Mouse (Mus musculus) hindbrain, postnatal 0 days (tissue): ENCODE data around the gene R3hcc1l. TPM values are rescaled to one million over a fixed set of nuclear protein-coding genes. Genes with fewer than 3 reads are reported as not detected.
A peak's percentile ranks its signal among the peaks of the same experiment; 100 is the strongest.

Source experiments
- ATAC-seq: fragments of 200-750 bp; cut with Nextera tagmentation; 2 replicates; pipeline ENCODE4 v1.8.0; 2017; ENCODE audit warnings: mild to moderate bottlenecking, moderate TSS enrichment, moderate library complexity
- DNase-seq: peaks from one replicate; pipeline ENCODE4 v3.0.0-alpha.2; 2015; ENCODE audit warnings: low spot score
- H3K27ac ChIP-seq: fragments of 300-500 bp; sonication (generic); 2 replicates; pipeline ENCODE4 v1.5.1; 2014; ENCODE audit warnings: mild to moderate bottlenecking
- H3K27me3 ChIP-seq: fragments of 300-500 bp; sonication (generic); 2 replicates; pipeline ENCODE4 v1.6.1; 2014; ENCODE audit warnings: low read length, mixed read lengths; ENCODE audit not compliant: insufficient read depth
- H3K36me3 ChIP-seq: fragments of 300-500 bp; sonication (generic); 2 replicates; pipeline ENCODE4 v1.6.1; 2014; ENCODE audit warnings: low read length, mixed read lengths; ENCODE audit not compliant: insufficient read depth
- H3K4me1 ChIP-seq: fragments of 300-500 bp; sonication (generic); 2 replicates; pipeline ENCODE4 v1.6.1; 2014; ENCODE audit warnings: antibody characterized with exemption, low read length, mixed read lengths; ENCODE audit not compliant: insufficient read depth
- H3K4me2 ChIP-seq: fragments of 300-500 bp; sonication (generic); 2 replicates; pipeline ENCODE4 v1.6.1; 2014; ENCODE audit warnings: low read depth, mild to moderate bottlenecking, low read length, moderate library complexity, mixed read lengths
- H3K4me3 ChIP-seq: fragments of 300-500 bp; sonication (generic); 2 replicates; pipeline ENCODE4 v1.5.1; 2014; ENCODE audit warnings: low read length
- H3K9ac ChIP-seq: fragments of 300-500 bp; sonication (generic); replicated peaks from 2 replicates; pipeline ENCODE4 v1.6.1; 2014; ENCODE audit warnings: mild to moderate bottlenecking, low read length, moderate library complexity, mixed read lengths
- H3K9me3 ChIP-seq: fragments of 300-500 bp; sonication (generic); 2 replicates; pipeline ENCODE4 v1.6.1; 2016; ENCODE audit warnings: low read length, mixed read lengths
- CTCF ChIP-seq: IDR thresholded peaks from 2 replicates; pipeline ENCODE4 v1.5.1; 2016; ENCODE audit warnings: antibody characterized with exemption, control low read depth, low read depth
- WGBS: fragments of 180-500 bp; shearing (Covaris S2); extraction: QIAGEN DNeasy Blood & Tissue Kit; methylation state at CpG from one replicate; pipeline ENCODE4 v1.1.7; 2014; 5-methylcytosine and 5-hydroxymethylcytosine counted together
- polyA plus RNA-seq: library from polyadenylated mRNA; unstranded; fragments of >200 nt; fragmentation: Nextera tagmentation; extraction: Ambion mirVana; gene quantifications from 2 replicates; pipeline ENCODE4 v1.2.1, GENCODE M21; 2015
- total RNA-seq: library from RNA; depleted of rRNA; stranded (reverse); fragments of >200 nt; gene quantifications from 2 replicates; pipeline ENCODE4 v1.2.3, GENCODE M21; 2014

The R3hcc1l gene
- total and polyA plus RNA-seq, 2 experiments from 2014 or later, result 7.2 to 8.8 TPM

DNA sequence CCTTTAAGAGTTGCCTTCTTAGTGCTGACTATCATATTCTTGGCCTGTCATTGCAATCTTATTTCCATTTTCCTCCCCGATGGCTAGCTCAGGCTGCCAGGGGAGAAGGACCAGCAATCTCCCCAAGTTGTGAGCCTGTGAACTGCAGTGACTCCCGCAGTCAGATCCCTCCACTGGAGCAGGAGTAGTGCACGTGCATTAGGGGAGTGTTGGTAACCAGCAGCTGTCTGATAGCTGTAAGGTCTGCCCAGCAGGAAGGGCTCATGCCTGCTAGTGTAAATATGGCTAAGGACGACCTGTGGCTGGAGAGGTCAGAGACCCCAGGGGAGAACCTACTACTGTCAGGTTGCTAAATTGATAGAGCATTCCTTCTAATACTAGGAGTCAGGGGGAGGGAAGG, 62.1 kb downstream of the R3hcc1l start:
- H3K4me1 ChIP-seq, result no peaks in the 10 kb centered on the region
- H3K4me3 ChIP-seq, result no peak overlapping the region
- H3K27ac ChIP-seq, result no peak overlapping the region
- no peak for TF ChIP-seq CTCF
- H3K27me3 ChIP-seq, result no peaks in the 10 kb centered on the region
- no peak for DNase-seq
- no peaks in the 10 kb centered on the region for H3K9me3 ChIP-seq
- no peak for ATAC-seq
- H3K4me2 ChIP-seq, result no peak overlapping the region
- 30% methylated on average over 4 of the region's 4 CpGs for WGBS
- H3K9ac ChIP-seq, result no peak overlapping the region
- no peaks in the 10 kb centered on the region; the same call in 1 of the 2 replicates for H3K36me3 ChIP-seq

- Histone ChIP-seq H3K9me3 (no peaks in the 10 kb centered on the region), H3K4me2 (no peak overlapping the region), H3K27ac (no peak overlapping the region), H3K4me1 (no peaks in the 10 kb centered on the region), H3K36me3 (no peaks in the 10 kb centered on the region; the same call in 1 of the 2 replicates), H3K9ac (no peak overlapping the region), H3K27me3 (no peaks in the 10 kb centered on the region), H3K4me3 (no peak overlapping the region)
- DNase-seq (no peak), ATAC-seq (no peak)
- TF ChIP-seq CTCF, result no peak
- WGBS, result 87% methylated on average over 13 of the region's 13 CpGs
These were observed 64.3 kb downstream of the R3hcc1l start for GRCm38 (mm10) chr19:42582811-42583370.

DNA sequence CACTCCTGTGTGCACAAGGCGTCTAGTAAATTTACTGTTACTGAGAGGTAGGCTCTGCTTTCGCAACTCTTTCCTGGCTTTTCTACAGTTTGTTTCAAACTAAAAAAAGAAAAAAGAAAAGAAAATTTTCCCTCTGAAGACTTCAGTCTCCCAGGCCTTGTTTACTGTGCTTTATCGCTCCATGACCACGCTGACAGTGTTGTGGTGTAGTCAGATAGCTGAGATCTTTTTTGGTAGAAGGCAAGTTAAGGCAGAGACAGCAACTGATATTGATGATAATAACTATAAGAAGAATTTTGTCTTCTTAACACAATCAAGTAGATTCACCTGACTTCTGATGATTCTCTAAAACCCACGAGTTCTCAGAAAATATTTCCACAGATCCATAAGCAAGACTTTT, 65.1 kb downstream of the R3hcc1l start:
- no peaks in the 10 kb centered on the region for H3K27me3 ChIP-seq

DNA sequence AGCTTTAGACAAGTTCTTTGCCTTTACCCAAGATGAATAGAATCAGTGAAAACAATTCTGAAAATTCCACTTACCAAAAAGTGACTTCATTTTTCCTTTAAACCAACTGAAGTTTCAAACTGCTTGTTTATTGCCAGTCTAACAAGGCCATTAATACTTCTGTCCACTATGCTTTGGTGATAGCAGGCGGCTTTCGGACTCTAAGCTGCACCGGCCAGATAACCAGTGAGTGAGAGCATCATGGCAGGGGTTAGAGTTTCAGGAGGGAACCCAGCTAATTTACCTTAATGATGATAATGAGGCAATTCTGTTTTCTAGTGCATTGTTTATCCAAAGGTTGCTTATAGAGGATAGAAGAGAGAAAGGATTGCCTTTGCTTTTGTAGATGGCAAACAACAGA, 65.6 kb downstream of the R3hcc1l start:
- 94% methylated on average over 3 of the region's 3 CpGs for WGBS
- Histone ChIP-seq H3K4me1 (no peaks in the 10 kb centered on the region), H3K36me3 (no peaks in the 10 kb centered on the region; the same call in 1 of the 2 replicates)

More for the DNA sequence above, 65.1 kb downstream of the R3hcc1l start:
- H3K4me3 ChIP-seq, result no peak overlapping the region
- no peak overlapping the region for H3K9ac ChIP-seq
- TF ChIP-seq CTCF, result no peak
- no peak overlapping the region for H3K4me2 ChIP-seq
- 98% methylated on average over 5 of the region's 5 CpGs for whole genome bisulfite sequencing
- no peaks in the 10 kb centered on the region; the same call in 1 of the 2 replicates for H3K36me3 ChIP-seq
- no peaks in the 10 kb centered on the region for H3K9me3 ChIP-seq
- no peak overlapping the region for H3K27ac ChIP-seq
- no peaks in the 10 kb centered on the region for H3K4me1 ChIP-seq
- no peak for ATAC-seq
- no peak for DNase-seq

GRCm38 (mm10) chr19:42587704-42588103, 69.1 kb downstream of the R3hcc1l start:
- Histone ChIP-seq H3K9ac (no peak overlapping the region), H3K27ac (no peak overlapping the region), H3K9me3 (no peaks in the 10 kb centered on the region), H3K4me3 (no peak overlapping the region), H3K36me3 (no peaks in the 10 kb centered on the region; the same call in 1 of the 2 replicates), H3K27me3 (no peaks in the 10 kb centered on the region), H3K4me2 (no peak overlapping the region), H3K4me1 (no peaks in the 10 kb centered on the region)
- ATAC-seq (no peak), DNase-seq (no peak)
- WGBS, result 83% methylated on average over 2 of the region's 2 CpGs
- TF ChIP-seq CTCF, result no peak

More for the DNA sequence above, 65.6 kb downstream of the R3hcc1l start:
- ATAC-seq (no peak), DNase-seq (no peak)
- no peak overlapping the region for H3K27ac ChIP-seq
- H3K9ac ChIP-seq, result no peak overlapping the region
- no peaks in the 10 kb centered on the region for H3K9me3 ChIP-seq
- H3K4me2 ChIP-seq, result no peak overlapping the region
- no peak for TF ChIP-seq CTCF
- H3K4me3 ChIP-seq, result no peak overlapping the region
- H3K27me3 ChIP-seq, result no peaks in the 10 kb centered on the region

- no peak overlapping the region for H3K4me3 ChIP-seq
- no peaks in the 10 kb centered on the region for H3K27me3 ChIP-seq
- no peak overlapping the region for H3K4me2 ChIP-seq
- DNase-seq (peak; percentile 79), ATAC-seq (no peak)
- H3K9ac ChIP-seq, result no peak overlapping the region
- no peaks in the 10 kb centered on the region for H3K4me1 ChIP-seq
- H3K36me3 ChIP-seq, result no peaks in the 10 kb centered on the region; the same call in 1 of the 2 replicates
- H3K27ac ChIP-seq, result no peak overlapping the region
- 52% methylated on average over 1 of the region's 1 CpGs for WGBS
- no peaks in the 10 kb centered on the region for H3K9me3 ChIP-seq
- TF ChIP-seq CTCF, result peak; percentile 75
These were observed 70.7 kb downstream of the R3hcc1l start for GRCm38 (mm10) chr19:42589246-42589645.

DNA sequence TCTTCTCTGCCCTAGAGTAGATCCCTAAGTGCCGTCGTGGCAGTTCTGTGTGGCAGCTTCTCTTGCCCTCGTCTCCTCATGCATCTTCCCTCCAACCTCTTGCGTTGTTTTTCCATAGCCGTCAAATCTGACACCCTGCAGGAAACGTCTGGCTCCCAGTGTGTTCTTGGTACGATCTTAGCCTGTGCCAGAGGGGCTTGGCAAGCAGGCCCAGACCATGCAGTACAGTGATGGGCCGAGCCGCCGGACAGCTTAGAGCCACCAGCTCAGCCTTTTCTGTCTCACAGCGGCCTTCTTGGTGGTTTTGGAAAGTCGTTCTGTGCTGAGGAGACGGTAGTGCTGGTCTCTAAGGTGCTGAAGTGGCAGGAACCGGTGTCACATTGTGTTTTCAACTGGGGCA, 73.0 kb downstream of the R3hcc1l start:
- ATAC-seq, result no peak
- no peak overlapping the region for H3K4me2 ChIP-seq

More for the DNA sequence above, 73.0 kb downstream of the R3hcc1l start:
- DNase-seq, result peak; percentile 25
- Histone ChIP-seq H3K27ac (no peak overlapping the region), H3K9ac (no peak overlapping the region), H3K27me3 (no peaks in the 10 kb centered on the region), H3K36me3 (no peaks in the 10 kb centered on the region), H3K9me3 (no peaks in the 10 kb centered on the region), H3K4me3 (no peak overlapping the region), H3K4me1 (no peaks in the 10 kb centered on the region)
- TF ChIP-seq CTCF, result no peak
- 33% methylated on average over 14 of the region's 14 CpGs for WGBS
